Mouse (Mus musculus) C2C12 (cell line): ENCODE results near the gene Mtg2. TPM values are rescaled to one million over a fixed set of nuclear protein-coding genes. Genes with fewer than 3 reads are reported as not detected.
A peak's percentile ranks its signal among the peaks of the same experiment; 100 is the strongest.

Source experiments
- H3K27me3 ChIP-seq: one replicate; pipeline ENCODE4 v1.6.1; 2011; ENCODE audit not compliant: control insufficient read depth, insufficient read depth, insufficient read length
- H3K36me3 ChIP-seq: one replicate; pipeline ENCODE4 v1.6.1; 2011; ENCODE audit not compliant: control insufficient read depth, insufficient read depth
- H3K4me3 ChIP-seq: one replicate; pipeline ENCODE4 v1.5.1; 2011; ENCODE audit warnings: mild to moderate bottlenecking, control low read depth; ENCODE audit not compliant: poor library complexity, insufficient read depth, severe bottlenecking
- H3K79me2 ChIP-seq: one replicate; pipeline ENCODE4 v1.6.1; 2011; ENCODE audit not compliant: control insufficient read depth, insufficient read depth
- H3K79me3 ChIP-seq: one replicate; pipeline ENCODE4 v1.6.1; 2011; ENCODE audit warnings: low read depth, control low read depth
- H3ac ChIP-seq: one replicate; pipeline ENCODE3; 2011; ENCODE audit warnings: low read depth; ENCODE audit not compliant: control insufficient read depth, insufficient read length
- CEBPB ChIP-seq: IDR thresholded peaks from one replicate; pipeline ENCODE4 v1.6.1; 2011; ENCODE audit warnings: low read depth, mild to moderate bottlenecking, control low read depth, moderate library complexity
- CTCF ChIP-seq: IDR thresholded peaks from one replicate; pipeline ENCODE4 v1.5.1; 2011; ENCODE audit not compliant: control insufficient read depth, insufficient read depth, insufficient read length
- FOSL1 ChIP-seq: IDR thresholded peaks from one replicate; pipeline ENCODE4 v1.8.0; 2011; ENCODE audit warnings: mild to moderate bottlenecking, low read length; ENCODE audit not compliant: poor library complexity, insufficient read depth, severe bottlenecking
- MAX ChIP-seq: IDR thresholded peaks from one replicate; pipeline ENCODE4 v1.6.1; 2011; ENCODE audit warnings: mild to moderate bottlenecking, control low read depth
- MYOD1 ChIP-seq: IDR thresholded peaks from one replicate; pipeline ENCODE4 v1.6.1; 2011; ENCODE audit warnings: low read depth; ENCODE audit not compliant: control insufficient read depth, insufficient read length
- MYOG ChIP-seq: IDR thresholded peaks from one replicate; pipeline ENCODE4 v1.6.1; 2011; ENCODE audit not compliant: control insufficient read depth, insufficient read length; ENCODE audit errors: extremely low read depth
- USF1 ChIP-seq: IDR thresholded peaks from one replicate; pipeline ENCODE4 v1.6.1; 2011; ENCODE audit warnings: low read depth, mild to moderate bottlenecking, control low read depth, moderate library complexity
- polyA plus RNA-seq: library from polyadenylated mRNA; unstranded; fragments of >200 nt; fragmentation: generic; extraction: Trizol; gene quantifications from one replicate; pipeline ENCODE4 v1.2.1, GENCODE M21; 2012; ENCODE audit warnings: missing spikeins

Mtg2 gene
- polyA plus RNA-seq, 1 experiment: 18.0 TPM

- Histone ChIP-seq H3K4me3 (no peak overlapping the region), H3K79me3 (no peaks in the 10 kb centered on the region), H3K36me3 (no peaks in the 10 kb centered on the region), H3ac (no peak overlapping the region), H3K79me2 (no peaks in the 10 kb centered on the region), H3K27me3 (no peaks in the 10 kb centered on the region)
- no peak for TF ChIP-seq CTCF
- no peak for TF ChIP-seq USF1
- TF ChIP-seq MAX: no peak
- no peak for TF ChIP-seq CEBPB
- no peak for TF ChIP-seq FOSL1
These were observed 53.8 kb downstream of the Mtg2 start for GRCm38 (mm10) chr2:180124192-180124591.

GRCm38 (mm10) chr2:180126195-180126594, 55.8 kb downstream of the Mtg2 start:
- Histone ChIP-seq H3K4me3 (no peak overlapping the region), H3K79me3 (no peaks in the 10 kb centered on the region), H3ac (no peak overlapping the region), H3K79me2 (no peaks in the 10 kb centered on the region), H3K27me3 (no peaks in the 10 kb centered on the region), H3K36me3 (no peaks in the 10 kb centered on the region)
- TF ChIP-seq CEBPB (no peak), USF1 (peak; percentile 9)

DNA sequence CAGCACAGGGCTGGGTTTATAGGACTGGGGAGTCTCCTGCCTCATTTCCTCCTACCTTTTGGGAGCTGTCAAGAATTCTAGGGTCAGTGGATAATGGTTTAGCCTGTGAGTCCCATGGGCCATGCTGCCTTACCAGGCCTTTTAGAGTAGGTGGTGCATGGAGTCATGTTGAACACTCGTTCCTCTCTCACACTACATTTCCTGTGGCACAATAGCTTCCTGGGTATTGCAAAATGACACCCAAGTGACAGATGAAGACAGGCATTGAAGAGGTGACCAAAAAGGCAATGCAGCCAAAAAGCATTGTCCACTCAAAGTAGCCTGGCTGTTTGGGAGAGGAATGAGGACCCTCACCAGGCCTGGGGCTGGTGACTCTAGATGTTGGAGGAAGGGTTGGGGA, 57.3 kb downstream of the Mtg2 start:
- no peaks in the 10 kb centered on the region for H3K27me3 ChIP-seq
- no peak overlapping the region for H3ac ChIP-seq
- no peaks in the 10 kb centered on the region for H3K36me3 ChIP-seq
- H3K79me2 ChIP-seq: no peaks in the 10 kb centered on the region
- no peak overlapping the region for H3K4me3 ChIP-seq
- TF ChIP-seq MYOD1 (no peak), CTCF (no peak), MYOG (no peak), USF1 (no peak), MAX (no peak), CEBPB (no peak), FOSL1 (no peak)
- no peaks in the 10 kb centered on the region for H3K79me3 ChIP-seq

- H3ac ChIP-seq: no peak overlapping the region
- no peaks in the 10 kb centered on the region for H3K79me3 ChIP-seq
- no peaks in the 10 kb centered on the region for H3K36me3 ChIP-seq
- no peaks in the 10 kb centered on the region for H3K27me3 ChIP-seq
- H3K4me3 ChIP-seq: no peak overlapping the region
- H3K79me2 ChIP-seq: no peaks in the 10 kb centered on the region
- TF ChIP-seq FOSL1 (no peak), MAX (no peak), USF1 (no peak)
These were observed 62.8 kb downstream of the Mtg2 start for GRCm38 (mm10) chr2:180133231-180133630.

GRCm38 (mm10) chr2:180133911-180134310, 63.5 kb downstream of the Mtg2 start:
- Histone ChIP-seq H3K4me3 (no peak overlapping the region), H3ac (no peak overlapping the region), H3K79me2 (no peaks in the 10 kb centered on the region), H3K79me3 (no peaks in the 10 kb centered on the region), H3K27me3 (no peaks in the 10 kb centered on the region), H3K36me3 (no peaks in the 10 kb centered on the region)
- no peak for TF ChIP-seq MYOD1
- no peak for TF ChIP-seq CEBPB
- no peak for TF ChIP-seq FOSL1
- TF ChIP-seq MYOG: no peak
- no peak for TF ChIP-seq CTCF
- no peak for TF ChIP-seq USF1
- TF ChIP-seq MAX: no peak

DNA sequence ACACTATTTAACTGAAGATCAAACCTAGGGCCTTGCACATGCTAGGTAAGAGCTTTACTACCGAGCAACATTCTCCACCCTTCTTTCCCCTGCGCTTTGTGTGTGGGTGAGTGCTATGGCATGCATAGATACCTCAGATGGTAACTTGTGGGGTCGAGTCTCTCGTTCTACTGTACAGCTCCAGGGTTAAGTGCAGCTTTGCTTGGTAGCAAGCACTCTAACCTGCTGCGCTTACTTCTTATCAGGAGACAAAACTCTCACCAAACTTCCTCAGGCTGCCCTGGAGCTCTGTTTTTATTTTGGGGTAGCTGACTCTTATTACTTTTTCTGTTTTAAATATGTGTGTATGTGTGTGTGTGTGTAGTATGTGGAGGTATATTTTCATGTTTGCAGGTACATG, 65.0 kb downstream of the Mtg2 start:
- TF ChIP-seq CTCF: no peak
- TF ChIP-seq CEBPB: no peak
- no peak for TF ChIP-seq MYOG
- TF ChIP-seq USF1: no peak
- TF ChIP-seq FOSL1: no peak
- no peak for TF ChIP-seq MYOD1
- TF ChIP-seq MAX: no peak
- Histone ChIP-seq H3K36me3 (no peaks in the 10 kb centered on the region), H3K4me3 (no peak overlapping the region), H3K27me3 (no peaks in the 10 kb centered on the region), H3K79me3 (no peaks in the 10 kb centered on the region), H3K79me2 (no peaks in the 10 kb centered on the region), H3ac (no peak overlapping the region)

Other genes with a start within 250 kb of the Mtg2 start
- 6.9 TPM for gene Taf4, start 93.9 kb upstream of the Mtg2 start, polyA plus RNA-seq
- 35.2 TPM for gene Lsm14b, start 45.6 kb upstream of the Mtg2 start, polyA plus RNA-seq
- 559 TPM for gene Psma7, start 28.2 kb upstream of the Mtg2 start, polyA plus RNA-seq
- gene Ss18l1, start 28.1 kb upstream of the Mtg2 start, polyA plus RNA-seq: 0.96 TPM
- gene Hrh3, start 33.9 kb downstream of the Mtg2 start, polyA plus RNA-seq: not detected
- 9.2 TPM for gene Osbpl2, start 48.7 kb downstream of the Mtg2 start, polyA plus RNA-seq
- gene Adrm1, start 100.9 kb downstream of the Mtg2 start, polyA plus RNA-seq: 204 TPM
- 47.4 TPM for gene Lama5, start 155.3 kb downstream of the Mtg2 start, polyA plus RNA-seq
- gene Rps21, start 186.8 kb downstream of the Mtg2 start, polyA plus RNA-seq: 5,244 TPM
- 7.9 TPM for gene Cables2, start 202.9 kb downstream of the Mtg2 start, polyA plus RNA-seq
- not detected for gene Rbbp8nl, start 219.3 kb downstream of the Mtg2 start, polyA plus RNA-seq